Mouse (Mus musculus): ENCODE results near the gene Rgcc. TPM values are rescaled to one million over a fixed set of nuclear protein-coding genes. Genes with fewer than 3 reads are reported as not detected.
A peak's percentile ranks its signal among the peaks of the same experiment; 100 is the strongest.

Rgcc gene
- polyA plus RNA-seq, 1 experiment from 2014 or later = 645 TPM

DNA sequence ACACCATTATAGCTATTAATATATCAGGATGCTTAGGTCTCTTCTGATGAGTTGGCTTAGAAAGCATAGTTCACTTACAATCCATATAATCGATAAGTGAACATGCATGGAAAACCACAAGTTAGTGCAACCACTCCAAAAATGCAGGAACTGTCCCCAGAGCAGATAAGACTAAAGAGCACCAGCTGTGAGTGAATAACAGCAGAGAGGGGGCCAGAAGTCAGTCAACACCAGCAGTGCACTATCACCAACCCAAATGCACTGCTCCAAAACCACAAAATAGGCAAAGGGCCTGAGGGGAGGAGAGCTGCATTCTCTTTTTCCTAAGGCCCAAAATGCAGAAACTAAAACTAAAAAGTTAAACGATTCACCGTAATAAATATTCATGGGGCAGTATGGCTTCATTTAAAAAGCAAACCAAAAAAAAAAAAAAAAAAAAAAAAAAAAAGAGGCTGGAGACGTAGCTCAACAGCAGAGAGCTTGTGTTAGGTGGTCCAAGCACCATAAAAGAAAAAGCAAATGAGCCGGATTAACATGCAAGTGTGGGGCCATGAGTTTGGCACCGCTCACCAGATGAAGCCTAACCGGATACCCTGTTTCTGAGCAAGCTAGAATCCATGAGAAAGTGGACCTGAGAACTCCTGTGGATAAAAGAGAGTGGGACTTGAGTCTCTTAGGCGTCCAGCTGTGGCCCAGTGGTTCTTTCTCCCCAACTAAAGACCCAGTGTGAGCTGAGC lies 12.2 kb upstream of the Rgcc start:
- H3K9ac ChIP-seq (replicated peaks; ENCODE audit: low read depth) = no peak overlapping the region
- TF ChIP-seq EP300 (IDR thresholded peaks at IDR 0.05) (no peak), CTCF (IDR thresholded peaks at IDR 0.05) (no peak)
- H3K4me3 ChIP-seq (ENCODE audit: low read depth, low read length) = no peak overlapping the region
- H3K9me3 ChIP-seq (ENCODE audit: low read length) = no peaks in the 10 kb centered on the region
- H3K4me1 ChIP-seq (ENCODE audit: insufficient read depth, low read depth, low read length) = no peaks in the 10 kb centered on the region
- no peaks in the 10 kb centered on the region for H3K36me3 ChIP-seq (ENCODE audit: insufficient read depth, low read length)
- H3K4me2 ChIP-seq (replicated peaks; ENCODE audit: low read depth, low read length) = no peak overlapping the region
- WGBS = 72% methylated on average over 8 of the region's 8 CpGs
- no peak overlapping the region for H3K27ac ChIP-seq (ENCODE audit: low read length)
- no peaks in the 10 kb centered on the region for H3K27me3 ChIP-seq (replicated peaks; ENCODE audit: insufficient read depth, low read length)
- no peak for DNase-seq (ENCODE audit: low spot score)
- ATAC-seq = no peak

DNA sequence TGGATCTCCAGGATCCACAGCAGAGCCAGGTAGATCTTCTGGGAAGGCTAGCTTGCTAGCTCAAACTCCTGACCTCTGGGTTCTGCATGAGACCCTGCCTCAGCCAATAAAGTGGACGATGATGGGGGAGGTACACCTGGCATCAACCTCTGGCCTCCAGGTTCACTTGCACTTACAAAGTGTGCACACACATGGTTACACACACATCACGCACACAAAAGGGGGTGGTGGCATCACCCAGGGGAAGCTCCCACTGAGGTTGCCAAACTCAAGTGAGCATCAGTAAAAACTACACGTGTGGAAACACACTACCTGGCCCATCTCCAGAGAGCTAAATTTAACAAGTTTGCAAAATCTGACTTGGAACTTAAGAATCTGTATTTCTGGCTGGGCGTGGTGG lies 11.3 kb upstream of the Rgcc start:
- 62% methylated on average over 4 of the region's 4 CpGs for WGBS
- Histone ChIP-seq H3K4me1 (ENCODE audit: insufficient read depth, low read depth, low read length) (no peaks in the 10 kb centered on the region), H3K9me3 (ENCODE audit: low read length) (no peaks in the 10 kb centered on the region), H3K27me3 (replicated peaks; ENCODE audit: insufficient read depth, low read length) (no peaks in the 10 kb centered on the region), H3K27ac (ENCODE audit: low read length) (no peak overlapping the region), H3K4me3 (ENCODE audit: low read depth, low read length) (no peak overlapping the region), H3K9ac (replicated peaks; ENCODE audit: low read depth) (no peak overlapping the region), H3K4me2 (replicated peaks; ENCODE audit: low read depth, low read length) (no peak overlapping the region), H3K36me3 (ENCODE audit: insufficient read depth, low read length) (no peaks in the 10 kb centered on the region)
- DNase-seq (ENCODE audit: low spot score) (no peak), ATAC-seq (no peak)
- TF ChIP-seq CTCF (IDR thresholded peaks at IDR 0.05) = no peak
- no peak for TF ChIP-seq EP300 (IDR thresholded peaks at IDR 0.05)

DNA sequence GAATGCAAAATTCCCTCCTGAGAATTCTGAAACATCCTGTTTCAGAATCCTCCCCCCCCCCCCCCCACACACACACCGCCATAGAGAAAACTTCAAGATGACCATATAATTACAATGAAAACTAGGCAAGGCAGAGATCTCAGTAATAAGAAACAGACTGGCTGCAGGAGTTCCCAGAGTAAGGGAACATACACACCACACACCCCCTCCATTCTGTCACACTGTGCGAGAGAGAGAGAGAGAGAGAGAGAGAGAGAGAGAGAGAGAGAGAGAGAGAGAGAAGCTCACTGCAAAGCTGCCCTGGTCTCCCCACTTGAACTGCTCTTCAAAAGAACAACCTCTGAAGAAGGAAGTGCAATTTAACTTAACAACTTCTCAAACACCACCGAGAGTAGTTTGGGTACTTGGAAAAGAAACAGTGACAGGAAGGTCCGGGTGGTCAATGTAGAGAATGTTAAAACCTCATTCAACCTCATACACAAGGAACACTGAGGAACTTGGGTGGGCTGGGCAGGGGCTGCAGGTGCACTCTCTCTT lies 10.5 kb upstream of the Rgcc start:
- Histone ChIP-seq H3K27me3 (replicated peaks; ENCODE audit: insufficient read depth, low read length) (no peaks in the 10 kb centered on the region), H3K9me3 (ENCODE audit: low read length) (no peaks in the 10 kb centered on the region), H3K36me3 (ENCODE audit: insufficient read depth, low read length) (no peaks in the 10 kb centered on the region), H3K4me2 (replicated peaks; ENCODE audit: low read depth, low read length) (no peak overlapping the region), H3K4me1 (ENCODE audit: insufficient read depth, low read depth, low read length) (no peaks in the 10 kb centered on the region), H3K27ac (ENCODE audit: low read length) (no peak overlapping the region), H3K4me3 (ENCODE audit: low read depth, low read length) (no peak overlapping the region), H3K9ac (replicated peaks; ENCODE audit: low read depth) (no peak overlapping the region)
- peak; percentile 50; the same call in 1 of the 2 replicates for ATAC-seq
- 38% methylated on average over 4 of the region's 4 CpGs for WGBS
- no peak for TF ChIP-seq CTCF (IDR thresholded peaks at IDR 0.05)
- TF ChIP-seq EP300 (IDR thresholded peaks at IDR 0.05) = no peak
- peak; percentile 60 for DNase-seq (ENCODE audit: low spot score)

DNA sequence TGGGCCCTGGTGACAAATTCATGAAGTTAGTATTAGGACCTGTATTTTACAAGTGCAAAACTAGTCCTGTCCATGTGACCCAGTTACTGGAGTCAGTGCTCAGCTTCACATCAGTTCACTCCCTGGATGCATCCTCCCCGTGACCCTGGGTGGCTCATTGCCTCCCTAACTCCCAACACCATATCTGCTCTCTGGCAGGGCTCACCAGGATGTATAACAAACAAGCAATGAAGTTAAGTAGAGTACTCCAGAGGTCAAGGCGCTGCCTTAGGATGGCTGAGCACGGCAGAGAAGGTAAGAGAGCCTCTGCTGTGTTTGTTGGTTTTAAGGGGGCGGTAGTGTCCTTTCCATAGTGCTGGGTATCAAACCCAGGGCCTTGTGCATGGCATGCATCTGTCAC lies 7.7 kb upstream of the Rgcc start:
- TF ChIP-seq EP300 (IDR thresholded peaks at IDR 0.05) = no peak
- no peak for TF ChIP-seq CTCF (IDR thresholded peaks at IDR 0.05)
- H3K4me3 ChIP-seq (ENCODE audit: low read depth, low read length) = no peak overlapping the region
- no peaks in the 10 kb centered on the region for H3K9me3 ChIP-seq (ENCODE audit: low read length)
- H3K4me1 ChIP-seq (ENCODE audit: insufficient read depth, low read depth, low read length) = no peaks in the 10 kb centered on the region
- no peak overlapping the region for H3K4me2 ChIP-seq (replicated peaks; ENCODE audit: low read depth, low read length)
- no peaks in the 10 kb centered on the region for H3K27me3 ChIP-seq (replicated peaks; ENCODE audit: insufficient read depth, low read length)
- ATAC-seq (no peak), DNase-seq (ENCODE audit: low spot score) (no peak)
- no peaks in the 10 kb centered on the region for H3K36me3 ChIP-seq (ENCODE audit: insufficient read depth, low read length)
- H3K27ac ChIP-seq (ENCODE audit: low read length) = no peak overlapping the region
- no peak overlapping the region for H3K9ac ChIP-seq (replicated peaks; ENCODE audit: low read depth)
- WGBS = 54% methylated on average over 4 of the region's 4 CpGs

DNA sequence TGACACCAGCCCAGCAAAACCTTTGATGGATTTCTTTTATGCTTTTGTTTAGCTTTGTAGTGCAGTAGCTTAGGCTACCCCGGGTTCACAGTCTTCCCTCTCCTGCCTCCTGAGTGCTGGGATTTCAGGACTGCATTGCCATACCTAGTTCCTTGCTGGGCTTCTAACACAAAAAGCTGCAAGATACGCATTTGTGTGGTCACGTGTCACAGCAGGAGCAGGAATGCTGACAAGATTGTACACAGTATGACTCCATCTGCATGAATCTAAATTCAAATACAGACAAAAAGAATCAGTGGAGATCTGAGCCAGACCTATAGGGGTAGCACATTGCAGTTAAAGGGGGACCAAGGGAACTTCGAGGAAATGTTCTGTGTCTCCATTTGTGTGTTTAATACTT lies 6.9 kb upstream of the Rgcc start:
- Histone ChIP-seq H3K4me1 (ENCODE audit: insufficient read depth, low read depth, low read length) (no peaks in the 10 kb centered on the region), H3K36me3 (ENCODE audit: insufficient read depth, low read length) (no peaks in the 10 kb centered on the region), H3K27me3 (replicated peaks; ENCODE audit: insufficient read depth, low read length) (no peaks in the 10 kb centered on the region), H3K9ac (replicated peaks; ENCODE audit: low read depth) (no peak overlapping the region), H3K27ac (ENCODE audit: low read length) (no peak overlapping the region), H3K4me2 (replicated peaks; ENCODE audit: low read depth, low read length) (no peak overlapping the region), H3K9me3 (ENCODE audit: low read length) (no peaks in the 10 kb centered on the region), H3K4me3 (ENCODE audit: low read depth, low read length) (no peak overlapping the region)
- no peak for ATAC-seq
- DNase-seq (ENCODE audit: low spot score) = no peak
- no peak for TF ChIP-seq EP300 (IDR thresholded peaks at IDR 0.05)
- TF ChIP-seq CTCF (IDR thresholded peaks at IDR 0.05) = no peak
- 63% methylated on average over 4 of the region's 4 CpGs for whole genome bisulfite sequencing

DNA sequence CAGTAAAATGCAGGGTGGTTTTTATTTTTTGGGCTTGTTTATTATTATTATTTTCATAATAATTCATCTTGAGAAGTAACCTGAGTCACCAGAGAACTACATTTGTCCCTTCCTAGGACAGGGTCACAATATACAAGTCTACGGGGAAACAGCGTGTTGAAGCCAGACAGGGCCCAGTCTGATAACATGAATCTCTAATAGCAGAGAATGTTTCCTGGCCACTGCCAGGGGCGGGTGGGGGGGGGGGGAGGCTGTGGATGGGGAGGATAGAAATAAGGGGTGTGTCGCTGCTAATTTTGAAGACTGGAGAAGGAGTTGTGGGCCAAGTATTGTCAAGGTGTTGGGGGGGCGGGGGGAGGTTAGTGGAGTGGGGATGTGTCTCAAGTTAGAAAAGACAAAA lies 6.5 kb upstream of the Rgcc start:
- no peak overlapping the region for H3K27ac ChIP-seq (ENCODE audit: low read length)
- no peak overlapping the region for H3K9ac ChIP-seq (replicated peaks; ENCODE audit: low read depth)
- H3K4me1 ChIP-seq (ENCODE audit: insufficient read depth, low read depth, low read length) = no peaks in the 10 kb centered on the region
- H3K36me3 ChIP-seq (ENCODE audit: insufficient read depth, low read length) = no peaks in the 10 kb centered on the region
- no peak for ATAC-seq
- 69% methylated on average over 5 of the region's 5 CpGs for WGBS
- no peaks in the 10 kb centered on the region for H3K9me3 ChIP-seq (ENCODE audit: low read length)
- H3K4me3 ChIP-seq (ENCODE audit: low read depth, low read length) = no peak overlapping the region
- no peak for TF ChIP-seq EP300 (IDR thresholded peaks at IDR 0.05)
- no peak for TF ChIP-seq CTCF (IDR thresholded peaks at IDR 0.05)
- no peak for DNase-seq (ENCODE audit: low spot score)
- no peak overlapping the region for H3K4me2 ChIP-seq (replicated peaks; ENCODE audit: low read depth, low read length)
- H3K27me3 ChIP-seq (replicated peaks; ENCODE audit: insufficient read depth, low read length) = no peaks in the 10 kb centered on the region

All from lung, postnatal 0 days (tissue).